Mouse (Mus musculus): ENCODE data around the gene Exosc1. TPM values are rescaled to one million over a fixed set of nuclear protein-coding genes. Genes with fewer than 3 reads are reported as not detected.
A peak's percentile ranks its signal among the peaks of the same experiment; 100 is the strongest.

Exosc1 gene
- 22.2 and 27.3 TPM in 2 replicates for total RNA-seq (2017)

GRCm38 (mm10) chr19:41933179-41934086 lies at the start of gene Exosc1, which contains the start of gene Zdhhc16:
TSS of gene Exosc1 (minus strand) at chr19:41933423.
TSS of gene Zdhhc16 (plus strand) at chr19:41933480.
- peak; percentile 99 for ATAC-seq (ENCODE audit: extremely low read depth, insufficient number of reproducible peaks, low FRiP score, poor library complexity, severe bottlenecking)

- no peak for ATAC-seq (ENCODE audit: extremely low read depth, insufficient number of reproducible peaks, low FRiP score, poor library complexity, severe bottlenecking)
These were observed 49.5 kb upstream of the Exosc1 start for GRCm38 (mm10) chr19:41982791-41983150.

- no peak for ATAC-seq (ENCODE audit: extremely low read depth, insufficient number of reproducible peaks, low FRiP score, poor library complexity, severe bottlenecking)
These were observed 48.9 kb upstream of the Exosc1 start for GRCm38 (mm10) chr19:41981931-41982790.

GRCm38 (mm10) chr19:41981595-41981927 lies 48.3 kb upstream of the Exosc1 start, which contains the start of gene Ubtd1:
TSS of gene Ubtd1 (plus strand) at chr19:41981763.
- no peak for ATAC-seq (ENCODE audit: extremely low read depth, insufficient number of reproducible peaks, low FRiP score, poor library complexity, severe bottlenecking)

- peak; percentile 80 for ATAC-seq (ENCODE audit: extremely low read depth, insufficient number of reproducible peaks, low FRiP score, poor library complexity, severe bottlenecking)
These were observed 47.8 kb upstream of the Exosc1 start, which contains the start of gene Mms19 for GRCm38 (mm10) chr19:41980819-41981594. TSS of gene Mms19 (minus strand) at chr19:41981157.

- ATAC-seq (ENCODE audit: extremely low read depth, insufficient number of reproducible peaks, low FRiP score, poor library complexity, severe bottlenecking) = no peak
These were observed 47.2 kb upstream of the Exosc1 start for GRCm38 (mm10) chr19:41980422-41980818.

- no peak for ATAC-seq (ENCODE audit: extremely low read depth, insufficient number of reproducible peaks, low FRiP score, poor library complexity, severe bottlenecking)
These were observed 40.9 kb upstream of the Exosc1 start for GRCm38 (mm10) chr19:41973891-41974794.

- no peak for ATAC-seq (ENCODE audit: extremely low read depth, insufficient number of reproducible peaks, low FRiP score, poor library complexity, severe bottlenecking)
These were observed 36.4 kb upstream of the Exosc1 start for GRCm38 (mm10) chr19:41969618-41970017.

GRCm38 (mm10) chr19:41953574-41953973 lies 20.4 kb upstream of the Exosc1 start:
- ATAC-seq (ENCODE audit: extremely low read depth, insufficient number of reproducible peaks, low FRiP score, poor library complexity, severe bottlenecking) = no peak

GRCm38 (mm10) chr19:41952287-41952686 lies 19.1 kb upstream of the Exosc1 start:
- ATAC-seq (ENCODE audit: extremely low read depth, insufficient number of reproducible peaks, low FRiP score, poor library complexity, severe bottlenecking) = no peak

- no peak for ATAC-seq (ENCODE audit: extremely low read depth, insufficient number of reproducible peaks, low FRiP score, poor library complexity, severe bottlenecking)
These were observed 10.6 kb upstream of the Exosc1 start for GRCm38 (mm10) chr19:41943841-41944240.

GRCm38 (mm10) chr19:41938539-41938938 lies 5.3 kb upstream of the Exosc1 start:
- no peak for ATAC-seq (ENCODE audit: extremely low read depth, insufficient number of reproducible peaks, low FRiP score, poor library complexity, severe bottlenecking)

- no peak for ATAC-seq (ENCODE audit: extremely low read depth, insufficient number of reproducible peaks, low FRiP score, poor library complexity, severe bottlenecking)
These were observed 2.7 kb upstream of the Exosc1 start for GRCm38 (mm10) chr19:41935921-41936320.

- ATAC-seq (ENCODE audit: extremely low read depth, insufficient number of reproducible peaks, low FRiP score, poor library complexity, severe bottlenecking) = no peak
These were observed 901 bp upstream of the Exosc1 start for GRCm38 (mm10) chr19:41934124-41934523.

- peak; percentile 30; the same call in 1 of the 2 replicates for ATAC-seq (ENCODE audit: extremely low read depth, insufficient number of reproducible peaks, low FRiP score, poor library complexity, severe bottlenecking)
These were observed 537 bp downstream of the Exosc1 start for GRCm38 (mm10) chr19:41932686-41933085.

GRCm38 (mm10) chr19:41920412-41921067 lies 12.7 kb downstream of the Exosc1 start:
- no peak for ATAC-seq (ENCODE audit: extremely low read depth, insufficient number of reproducible peaks, low FRiP score, poor library complexity, severe bottlenecking)

GRCm38 (mm10) chr19:41919471-41919870 lies 13.8 kb downstream of the Exosc1 start:
- no peak for ATAC-seq (ENCODE audit: extremely low read depth, insufficient number of reproducible peaks, low FRiP score, poor library complexity, severe bottlenecking)

Data from neutrophil, adult 5-6 weeks (primary cell).